8 mouse cellular contexts compared by ENCODE assay signal in the genomic region with DNA sequence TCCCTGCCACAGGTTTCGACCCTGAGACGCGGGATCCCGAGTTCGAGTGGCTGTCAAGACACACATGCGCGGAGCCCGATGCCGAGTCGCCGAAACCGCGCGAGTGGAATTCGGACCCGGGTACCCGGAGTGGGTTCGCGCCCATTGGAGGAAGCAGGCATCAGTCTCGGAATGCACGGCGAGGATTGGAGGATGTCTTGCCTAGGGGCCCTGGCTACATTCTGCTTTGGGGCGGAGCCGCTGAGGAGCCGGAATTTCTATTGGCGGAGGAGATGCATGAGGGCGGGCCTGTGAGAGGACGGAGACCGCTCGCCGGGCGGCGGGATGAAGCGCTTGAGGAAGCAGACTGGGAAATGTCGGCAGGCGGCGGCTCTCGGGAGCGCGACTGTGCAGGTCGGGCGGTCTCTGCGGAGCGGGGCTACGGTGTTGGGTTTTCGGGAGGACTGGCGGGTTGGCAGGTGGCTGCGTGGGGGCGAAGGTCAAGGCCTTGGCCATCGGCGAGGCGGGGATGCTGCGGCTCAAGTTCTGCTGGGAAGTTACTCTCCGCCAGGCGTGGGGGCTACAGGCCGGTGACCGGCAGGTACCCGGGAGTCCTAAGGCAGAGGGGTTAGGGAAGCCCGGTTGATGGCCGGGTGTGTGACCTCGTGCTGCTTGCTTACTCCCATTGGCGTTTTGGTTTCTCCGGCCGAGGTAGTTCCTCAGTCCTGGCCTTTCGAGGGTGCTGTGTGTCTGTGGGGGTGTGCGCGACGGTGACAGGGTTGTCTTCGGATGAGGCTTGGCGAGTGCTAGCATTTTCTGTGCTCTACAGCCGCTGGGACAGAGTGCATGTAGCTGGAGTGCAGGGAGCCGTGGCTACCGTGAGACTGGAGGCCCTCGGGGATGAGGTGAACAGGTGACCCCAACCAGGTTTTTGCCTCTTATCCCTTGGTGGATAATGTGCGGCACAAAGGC. TPM values are rescaled to one million over a fixed set of nuclear protein-coding genes. Genes with fewer than 3 reads are reported as not detected.
DNase-seq lines count a peak whose midpoint lies in the region; ATAC-seq lines count a peak whose summit lies in the region.

No protein-coding gene starts in this region.

- peaks cover 9% of the 10 kb centered on the region; the same call in 1 of the 2 replicates for H3K36me3 ChIP-seq in heart, embryonic 13.5 days
- H3K36me3 ChIP-seq in liver, embryonic 12.5 days: peaks cover 17% of the 10 kb centered on the region
- H3K36me3 ChIP-seq in stomach, embryonic 15.5 days: 0 out of 2 replicates have a peak, but pooled peaks cover 7% of the 10 kb centered on the region

- under 1% methylated on average over 75 of the region's 75 CpGs for WGBS in heart, embryonic 13.5 days
- under 1% methylated on average over 75 of the region's 75 CpGs for WGBS in liver, embryonic 12.5 days (ENCODE audit: insufficient replicate concordance)
- WGBS in stomach, embryonic 15.5 days: under 1% methylated on average over 74 of the region's 75 CpGs

- H3K9me3 ChIP-seq in heart, embryonic 13.5 days: no peaks in the 10 kb centered on the region
- H3K9me3 ChIP-seq in liver, embryonic 12.5 days (replicated peaks): no peaks in the 10 kb centered on the region
- no peaks in the 10 kb centered on the region for H3K9me3 ChIP-seq in stomach, embryonic 15.5 days

- peak overlapping the region; percentile 83 for H3K4me2 ChIP-seq in heart, embryonic 13.5 days
- H3K4me2 ChIP-seq in liver, embryonic 12.5 days: peak overlapping the region; percentile 89
- H3K4me2 ChIP-seq in stomach, embryonic 15.5 days: peak overlapping the region; percentile 94

- H3K4me3 ChIP-seq in heart, embryonic 13.5 days: peak overlapping the region; percentile 85
- peak overlapping the region; percentile 92 for H3K4me3 ChIP-seq in liver, embryonic 12.5 days
- peak overlapping the region; percentile 83 for H3K4me3 ChIP-seq in stomach, embryonic 15.5 days (replicated peaks)

- ATAC-seq in erythroid progenitor cell, adult 5-6 weeks (replicated peaks; ENCODE audit: low FRiP score, poor library complexity, severe bottlenecking): peak; percentile 93
- peak; percentile 99 for ATAC-seq in heart, embryonic 13.5 days (ENCODE audit: extremely low read depth, insufficient number of reproducible peaks, low FRiP score, low TSS enrichment)
- ATAC-seq in liver, embryonic 12.5 days: peak; percentile 96
- peak; percentile 99 for ATAC-seq in stomach, embryonic 15.5 days (ENCODE audit: insufficient read depth, low FRiP score, low read depth)

- peaks cover 4% of the 10 kb centered on the region; the same call in 1 of the 2 replicates for H3K27me3 ChIP-seq in heart, embryonic 13.5 days (replicated peaks)
- no peaks in the 10 kb centered on the region for H3K27me3 ChIP-seq in liver, embryonic 12.5 days (replicated peaks)
- H3K27me3 ChIP-seq in stomach, embryonic 15.5 days (replicated peaks): no peaks in the 10 kb centered on the region

- H3K4me1 ChIP-seq in heart, embryonic 13.5 days: peaks cover 47% of the 10 kb centered on the region
- peaks cover 65% of the 10 kb centered on the region for H3K4me1 ChIP-seq in liver, embryonic 12.5 days
- H3K4me1 ChIP-seq in stomach, embryonic 15.5 days: peaks cover 9% of the 10 kb centered on the region

- H3K9ac ChIP-seq in heart, embryonic 13.5 days: peak overlapping the region; percentile 87
- H3K9ac ChIP-seq in liver, embryonic 12.5 days: peak overlapping the region; percentile 93
- H3K9ac ChIP-seq in stomach, embryonic 15.5 days: peak overlapping the region; percentile 68

- DNase-seq in CD4-positive helper T cell, adult 2 months (ENCODE audit: low read depth, low spot score): peak; percentile 96
- DNase-seq in brain, embryonic 18.5 days (ENCODE audit: low read depth, low spot score): peak; percentile 95
- DNase-seq in kidney, postnatal 10 days: peak; percentile 98
- peak; percentile 92 to 93 for DNase-seq in natural killer cell, adult 2 months (ENCODE audit: low spot score in 2 of 2)

- peak overlapping the region; percentile 31 for H3K27ac ChIP-seq in heart, embryonic 13.5 days (replicated peaks)
- peak overlapping the region; percentile 89 for H3K27ac ChIP-seq in liver, embryonic 12.5 days
- peak overlapping the region; percentile 31; the same call in 1 of the 2 replicates for H3K27ac ChIP-seq in stomach, embryonic 15.5 days

RNA-seq across cellular contexts. Expression of a gene that starts 9.9 kb away (rescaled TPM):
- 49.9 and 84.0 TPM in 2 replicates for total RNA-seq in erythroid progenitor cell, adult 5-6 weeks (2015; ENCODE audit: low replicate concordance)
- total RNA-seq in erythroid progenitor cell, adult 5-6 weeks (2017; ENCODE audit: low replicate concordance): 40.2 and 70.5 TPM in 2 replicates
- polyA plus RNA-seq in heart, embryonic 13.5 days (2015; fragmentation: Nextera tagmentation; extraction: Ambion mirVana): 14.1 and 17.6 TPM in 2 replicates
- 49.7 and 50.3 TPM in 2 replicates for polyA plus RNA-seq in liver, embryonic 12.5 days (2016; fragmentation: Nextera tagmentation; extraction: Ambion mirVana)
- 27.1 and 31.6 TPM in 2 replicates for polyA plus RNA-seq in stomach, embryonic 15.5 days (2015; fragmentation: Nextera tagmentation; extraction: Ambion mirVana)

RNA-seq across cellular contexts. Expression of a gene that starts 37.0 kb away (rescaled TPM):
- total RNA-seq in erythroid progenitor cell, adult 5-6 weeks (2015; ENCODE audit: low replicate concordance): 21.3 and 37.7 TPM in 2 replicates
- total RNA-seq in erythroid progenitor cell, adult 5-6 weeks (2017; ENCODE audit: low replicate concordance): 43.6 and 54.1 TPM in 2 replicates
- polyA plus RNA-seq in heart, embryonic 13.5 days (2015; fragmentation: Nextera tagmentation; extraction: Ambion mirVana): 92.4 and 96.2 TPM in 2 replicates
- 116 and 121 TPM in 2 replicates for polyA plus RNA-seq in liver, embryonic 12.5 days (2016; fragmentation: Nextera tagmentation; extraction: Ambion mirVana)
- 133 and 140 TPM in 2 replicates for polyA plus RNA-seq in stomach, embryonic 15.5 days (2015; fragmentation: Nextera tagmentation; extraction: Ambion mirVana)

RNA-seq across cellular contexts. Expression of a gene that starts 50.3 kb away (rescaled TPM):
- total RNA-seq in erythroid progenitor cell, adult 5-6 weeks (2015; ENCODE audit: low replicate concordance): 8.6 and 21.4 TPM in 2 replicates
- total RNA-seq in erythroid progenitor cell, adult 5-6 weeks (2017; ENCODE audit: low replicate concordance): 7.0 and 25.2 TPM in 2 replicates
- 10.3 and 10.4 TPM in 2 replicates for polyA plus RNA-seq in heart, embryonic 13.5 days (2015; fragmentation: Nextera tagmentation; extraction: Ambion mirVana)
- 16.3 and 16.6 TPM in 2 replicates for polyA plus RNA-seq in liver, embryonic 12.5 days (2016; fragmentation: Nextera tagmentation; extraction: Ambion mirVana)
- polyA plus RNA-seq in stomach, embryonic 15.5 days (2015; fragmentation: Nextera tagmentation; extraction: Ambion mirVana): 11.7 and 13.2 TPM in 2 replicates

RNA-seq across cellular contexts. Expression of a gene that starts 51.1 kb away (rescaled TPM):
- total RNA-seq in erythroid progenitor cell, adult 5-6 weeks (2015; ENCODE audit: low replicate concordance): 4.0 TPM in 1 of 2 replicates, not detected in the other
- 0.64 TPM in 1 of 2 replicates, not detected in the other for total RNA-seq in erythroid progenitor cell, adult 5-6 weeks (2017; ENCODE audit: low replicate concordance)
- polyA plus RNA-seq in heart, embryonic 13.5 days (2015; fragmentation: Nextera tagmentation; extraction: Ambion mirVana): 6.7 and 7.4 TPM in 2 replicates
- 3.5 and 3.7 TPM in 2 replicates for polyA plus RNA-seq in liver, embryonic 12.5 days (2016; fragmentation: Nextera tagmentation; extraction: Ambion mirVana)
- polyA plus RNA-seq in stomach, embryonic 15.5 days (2015; fragmentation: Nextera tagmentation; extraction: Ambion mirVana): 12.3 and 14.2 TPM in 2 replicates

RNA-seq across cellular contexts. Expression of a gene that starts 58.2 kb away (rescaled TPM):
- total RNA-seq in erythroid progenitor cell, adult 5-6 weeks (2015; ENCODE audit: low replicate concordance): 10.5 and 24.7 TPM in 2 replicates
- 9.0 and 11.4 TPM in 2 replicates for total RNA-seq in erythroid progenitor cell, adult 5-6 weeks (2017; ENCODE audit: low replicate concordance)
- 48.9 and 50.6 TPM in 2 replicates for polyA plus RNA-seq in heart, embryonic 13.5 days (2015; fragmentation: Nextera tagmentation; extraction: Ambion mirVana)
- polyA plus RNA-seq in liver, embryonic 12.5 days (2016; fragmentation: Nextera tagmentation; extraction: Ambion mirVana): 51.4 and 51.5 TPM in 2 replicates
- polyA plus RNA-seq in stomach, embryonic 15.5 days (2015; fragmentation: Nextera tagmentation; extraction: Ambion mirVana): 79.4 and 82.1 TPM in 2 replicates

Comparison
In these comparisons a context has a peak if more than half of its experiments do, and no peak if none do; other contexts are left out.
1. Peak in every context shown above with its lines: DNase-seq, ATAC-seq, H3K4me3 ChIP-seq and H3K27ac ChIP-seq.
2. H3K27ac ChIP-seq: peak in every context shown above with its lines; median percentile 89 in liver, embryonic 12.5 days; 31 in heart, embryonic 13.5 days; 31 in stomach, embryonic 15.5 days.